Comparison of ENCODE assay signal across 9 mouse cellular contexts in the genomic region with DNA sequence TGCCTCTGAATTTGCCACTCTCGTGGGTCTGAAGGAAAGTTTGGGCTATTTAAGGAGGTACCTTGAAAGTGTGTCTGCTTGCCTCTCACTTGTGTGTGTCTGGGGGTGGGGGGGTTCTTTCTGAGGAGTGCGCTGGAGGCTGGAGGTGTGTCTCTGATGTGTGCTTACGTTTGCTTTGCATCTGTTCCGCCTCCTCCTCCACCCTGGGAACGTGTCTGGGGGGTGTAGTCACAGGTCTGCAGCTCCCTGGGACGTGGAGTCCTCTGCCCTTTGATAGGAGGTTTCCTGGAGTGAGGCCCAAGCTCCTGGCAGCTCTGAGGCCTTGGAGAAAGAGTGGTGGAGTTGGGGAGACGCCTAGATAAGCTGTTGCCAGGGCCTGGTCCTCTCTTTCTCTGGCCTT. TPM values are rescaled to one million over a fixed set of nuclear protein-coding genes. Genes with fewer than 3 reads are reported as not detected.
DNase-seq lines count a peak whose midpoint lies in the region; ATAC-seq and TF ChIP-seq lines count a peak whose summit lies in the region.
"Had no signal": no experiment of that assay in that cellular context is flagged by ENCODE, and none has a peak within 500 bp of the region (broad histone marks: within the 10 kb centered on the region; RNA-seq: fewer than 3 reads in every experiment).

No protein-coding gene starts in this region.

- 39% methylated on average over 7 of the region's 7 CpGs for WGBS in thymus, adult 2 months
- WGBS in forebrain, embryonic 13.5 days = 7% methylated on average over 7 of the region's 7 CpGs
- WGBS in limb, embryonic 11.5 days = 8% methylated on average over 7 of the region's 7 CpGs
- WGBS in midbrain, embryonic 11.5 days = 16% methylated on average over 7 of the region's 7 CpGs

- no peak overlapping the region for H3K27ac ChIP-seq in thymus, adult 2 months (ENCODE audit: control insufficient read depth, insufficient read depth, low read length)
- H3K27ac ChIP-seq in forebrain, embryonic 13.5 days = peak overlapping the region; percentile 88
- peak overlapping the region; percentile 74; the same call in 1 of the 2 replicates for H3K27ac ChIP-seq in limb, embryonic 11.5 days (replicated peaks; ENCODE audit: low read depth, low read length)
- H3K27ac ChIP-seq in midbrain, embryonic 11.5 days (ENCODE audit: low read depth, low read length) = no peak overlapping the region

- peak; percentile 6 for DNase-seq in thymus, postnatal 14 days
- no peak for DNase-seq in thymus, adult 2 months
- DNase-seq in heart, postnatal 4 days = peak; percentile 90
- no peak for DNase-seq in limb, embryonic 11.5 days (ENCODE audit: low spot score)
- DNase-seq in midbrain, embryonic 11.5 days (ENCODE audit: low spot score, missing footprints) = no peak
- DNase-seq in urinary bladder, postnatal 36 days (ENCODE audit: low spot score in 2 of 2) = peak; percentile 74 to 90

- H3K4me1 ChIP-seq in thymus, adult 2 months (replicated peaks; ENCODE audit: control insufficient read depth, insufficient read depth, low read length) = peaks cover 50% of the 10 kb centered on the region
- peaks cover 81% of the 10 kb centered on the region for H3K4me1 ChIP-seq in forebrain, embryonic 13.5 days
- peaks cover 77% of the 10 kb centered on the region for H3K4me1 ChIP-seq in limb, embryonic 11.5 days (ENCODE audit: control insufficient read depth, insufficient read depth, low read length)
- peaks cover 71% of the 10 kb centered on the region for H3K4me1 ChIP-seq in midbrain, embryonic 11.5 days (ENCODE audit: control insufficient read depth, insufficient read depth, low read length)

- peak overlapping the region; percentile 49 for H3K9ac ChIP-seq in forebrain, embryonic 13.5 days
- peak overlapping the region; percentile 37; the same call in 1 of the 2 replicates for H3K9ac ChIP-seq in limb, embryonic 11.5 days (ENCODE audit: low read length)
- 0 out of 2 replicates have a peak overlapping the region, but pooled peaks have one; percentile 20 for H3K9ac ChIP-seq in midbrain, embryonic 11.5 days (ENCODE audit: low read length)

- H3K27me3 ChIP-seq in thymus, adult 2 months (ENCODE audit: control insufficient read depth, insufficient read depth, low read length) = no peaks in the 10 kb centered on the region
- no peaks in the 10 kb centered on the region for H3K27me3 ChIP-seq in forebrain, embryonic 13.5 days
- H3K27me3 ChIP-seq in limb, embryonic 11.5 days (ENCODE audit: control insufficient read depth, insufficient read depth, low read length) = no peaks in the 10 kb centered on the region
- H3K27me3 ChIP-seq in midbrain, embryonic 11.5 days (ENCODE audit: control insufficient read depth, insufficient read depth, low read length) = no peaks in the 10 kb centered on the region

- no peak for ATAC-seq in forebrain, embryonic 13.5 days
- ATAC-seq in limb, embryonic 11.5 days (ENCODE audit: insufficient number of reproducible peaks, low FRiP score, low TSS enrichment, low read depth) = no peak
- ATAC-seq in midbrain, embryonic 11.5 days (ENCODE audit: low FRiP score) = no peak
- no peak for ATAC-seq in granulocyte monocyte progenitor cell, adult 5-6 weeks (replicated peaks; ENCODE audit: poor library complexity, severe bottlenecking)

- no peak overlapping the region for H3K4me3 ChIP-seq in thymus, adult 2 months (ENCODE audit: control insufficient read depth, insufficient read depth, low read length)
- peak overlapping the region; percentile 99 for H3K4me3 ChIP-seq in forebrain, embryonic 13.5 days
- peak overlapping the region; percentile 18 for H3K4me3 ChIP-seq in limb, embryonic 11.5 days (ENCODE audit: low read depth, low read length)
- no peak overlapping the region for H3K4me3 ChIP-seq in midbrain, embryonic 11.5 days (ENCODE audit: low read depth, low read length)

- TF ChIP-seq POLR2A in thymus, adult 2 months (IDR thresholded peaks at IDR 0.05; ENCODE audit: control insufficient read depth, extremely low read depth, insufficient read depth, low read length, poor library complexity) = no peak

- no peak for TF ChIP-seq CTCF in thymus, adult 2 months (IDR thresholded peaks at IDR 0.05; ENCODE audit: borderline replicate concordance, control insufficient read depth, extremely low read depth, insufficient read depth, low read length, poor library complexity)

- no peaks in the 10 kb centered on the region for H3K36me3 ChIP-seq in thymus, adult 2 months (ENCODE audit: control insufficient read depth, insufficient read depth, low read length)
- H3K36me3 ChIP-seq in forebrain, embryonic 13.5 days (ENCODE audit: poor library complexity, severe bottlenecking) = peaks cover 2% of the 10 kb centered on the region; the same call in 1 of the 2 replicates
- no peaks in the 10 kb centered on the region for H3K36me3 ChIP-seq in limb, embryonic 11.5 days (ENCODE audit: control insufficient read depth, insufficient read depth, low read length)
- H3K36me3 ChIP-seq in midbrain, embryonic 11.5 days (ENCODE audit: control insufficient read depth, insufficient read depth, low read length) = no peaks in the 10 kb centered on the region

- no peaks in the 10 kb centered on the region for H3K9me3 ChIP-seq in forebrain, embryonic 13.5 days (replicated peaks)
- no peaks in the 10 kb centered on the region for H3K9me3 ChIP-seq in limb, embryonic 11.5 days (ENCODE audit: control insufficient read depth, low read length)
- no peaks in the 10 kb centered on the region for H3K9me3 ChIP-seq in midbrain, embryonic 11.5 days (ENCODE audit: control insufficient read depth, low read length)

- peak overlapping the region; percentile 99 for H3K4me2 ChIP-seq in forebrain, embryonic 13.5 days
- peak overlapping the region; percentile 81 for H3K4me2 ChIP-seq in limb, embryonic 11.5 days (ENCODE audit: low read depth, severe bottlenecking)
- peak overlapping the region; percentile 22 for H3K4me2 ChIP-seq in midbrain, embryonic 11.5 days

RNA-seq across cellular contexts. Expression of a gene that starts 4.8 kb away (rescaled TPM):
- polyA plus RNA-seq in thymus, adult 2 months (2012; rRNA removed) = 38.7 and 50.4 TPM in 2 replicates
- 8.6 and 9.1 TPM in 2 replicates for polyA plus RNA-seq in forebrain, embryonic 13.5 days (2015; fragmentation: Nextera tagmentation; extraction: Ambion mirVana)
- total RNA-seq in heart, postnatal 4 days (2021) = 10 to 100 TPM; 56.8 to 64.0 TPM
- 11.6 and 12.3 TPM in 2 replicates for polyA plus RNA-seq in limb, embryonic 11.5 days (2014; fragmentation: Nextera tagmentation; extraction: Ambion mirVana)
- polyA plus RNA-seq in midbrain, embryonic 11.5 days (2014; fragmentation: Nextera tagmentation; extraction: Ambion mirVana) = 5.6 and 6.4 TPM in 2 replicates
- 8.7 and 13.0 TPM in 2 replicates for total RNA-seq in granulocyte monocyte progenitor cell, adult 5-6 weeks (2014; fragmentation: Nextera tagmentation)
- total RNA-seq in granulocyte monocyte progenitor cell, adult 5-6 weeks (2017) = 1.6 and 2.6 TPM in 2 replicates

RNA-seq across cellular contexts. Expression of a gene that starts 32.7 kb away (rescaled TPM):
- polyA plus RNA-seq in thymus, adult 2 months (2012; rRNA removed) = 1.4 and 1.6 TPM in 2 replicates
- polyA plus RNA-seq in forebrain, embryonic 13.5 days (2015; fragmentation: Nextera tagmentation; extraction: Ambion mirVana) = not detected in 2 replicates
- total RNA-seq in heart, postnatal 4 days (2021) = not detected
- 0.59 and 0.99 TPM in 2 replicates for polyA plus RNA-seq in limb, embryonic 11.5 days (2014; fragmentation: Nextera tagmentation; extraction: Ambion mirVana)
- polyA plus RNA-seq in midbrain, embryonic 11.5 days (2014; fragmentation: Nextera tagmentation; extraction: Ambion mirVana) = not detected in 2 replicates
- not detected in 2 replicates for total RNA-seq in granulocyte monocyte progenitor cell, adult 5-6 weeks (2014; fragmentation: Nextera tagmentation)
- not detected in 2 replicates for total RNA-seq in granulocyte monocyte progenitor cell, adult 5-6 weeks (2017)
- total RNA-seq: layer of hippocampus, postnatal 36 days had no signal

RNA-seq across cellular contexts. Expression of a gene that starts 46.5 kb away (rescaled TPM):
- polyA plus RNA-seq in thymus, adult 2 months (2012; rRNA removed) = 0.08 and 0.22 TPM in 2 replicates
- polyA plus RNA-seq in forebrain, embryonic 13.5 days (2015; fragmentation: Nextera tagmentation; extraction: Ambion mirVana) = not detected in 2 replicates
- not detected for total RNA-seq in heart, postnatal 4 days (2021)
- polyA plus RNA-seq in limb, embryonic 11.5 days (2014; fragmentation: Nextera tagmentation; extraction: Ambion mirVana) = not detected in 2 replicates
- not detected in 2 replicates for polyA plus RNA-seq in midbrain, embryonic 11.5 days (2014; fragmentation: Nextera tagmentation; extraction: Ambion mirVana)
- not detected in 2 replicates for total RNA-seq in granulocyte monocyte progenitor cell, adult 5-6 weeks (2014; fragmentation: Nextera tagmentation)
- total RNA-seq in granulocyte monocyte progenitor cell, adult 5-6 weeks (2017) = not detected in 2 replicates
- total RNA-seq: layer of hippocampus, postnatal 36 days had no signal

Comparison
In these comparisons a context has a peak if more than half of its experiments do, and no peak if none do; other contexts are left out.
1. DNase-seq: peak in thymus, postnatal 14 days (single experiment), heart, postnatal 4 days (single experiment) and urinary bladder, postnatal 36 days (2 of 2); none in thymus, adult 2 months (single experiment), limb, embryonic 11.5 days (single experiment) and midbrain, embryonic 11.5 days (single experiment).
2. H3K27ac ChIP-seq: peak in forebrain, embryonic 13.5 days (single experiment) and limb, embryonic 11.5 days (single experiment); none in thymus, adult 2 months (single experiment) and midbrain, embryonic 11.5 days (single experiment).
3. H3K4me3 ChIP-seq: peak in forebrain, embryonic 13.5 days (single experiment) and limb, embryonic 11.5 days (single experiment); none in thymus, adult 2 months (single experiment) and midbrain, embryonic 11.5 days (single experiment).
4. H3K4me2 ChIP-seq: peak in every context shown above with its lines; median percentile 99 in forebrain, embryonic 13.5 days; 81 in limb, embryonic 11.5 days; 22 in midbrain, embryonic 11.5 days.
5. Peak in every context shown above with its lines, with median percentiles within 50 percentile points of each other: H3K9ac ChIP-seq.